Mouse (Mus musculus) naive thymus-derived CD4-positive, alpha-beta T cell, adult 2 months (primary cell): ENCODE measurements around the gene Igsf9b.

Experiments used
- DNase-seq: peaks from one replicate; pipeline ENCODE4 v3.0.0-alpha.2; 2011; ENCODE audit warnings: low read depth

Gene Igsf9b

GRCm38 (mm10) chr9:27289543-27290308, 9.3 kb upstream of the Igsf9b start:
- DNase-seq, result no peak

- DNase-seq, result no peak
Measured at GRCm38 (mm10) chr9:27294380-27294779, 4.6 kb upstream of the Igsf9b start.

DNA sequence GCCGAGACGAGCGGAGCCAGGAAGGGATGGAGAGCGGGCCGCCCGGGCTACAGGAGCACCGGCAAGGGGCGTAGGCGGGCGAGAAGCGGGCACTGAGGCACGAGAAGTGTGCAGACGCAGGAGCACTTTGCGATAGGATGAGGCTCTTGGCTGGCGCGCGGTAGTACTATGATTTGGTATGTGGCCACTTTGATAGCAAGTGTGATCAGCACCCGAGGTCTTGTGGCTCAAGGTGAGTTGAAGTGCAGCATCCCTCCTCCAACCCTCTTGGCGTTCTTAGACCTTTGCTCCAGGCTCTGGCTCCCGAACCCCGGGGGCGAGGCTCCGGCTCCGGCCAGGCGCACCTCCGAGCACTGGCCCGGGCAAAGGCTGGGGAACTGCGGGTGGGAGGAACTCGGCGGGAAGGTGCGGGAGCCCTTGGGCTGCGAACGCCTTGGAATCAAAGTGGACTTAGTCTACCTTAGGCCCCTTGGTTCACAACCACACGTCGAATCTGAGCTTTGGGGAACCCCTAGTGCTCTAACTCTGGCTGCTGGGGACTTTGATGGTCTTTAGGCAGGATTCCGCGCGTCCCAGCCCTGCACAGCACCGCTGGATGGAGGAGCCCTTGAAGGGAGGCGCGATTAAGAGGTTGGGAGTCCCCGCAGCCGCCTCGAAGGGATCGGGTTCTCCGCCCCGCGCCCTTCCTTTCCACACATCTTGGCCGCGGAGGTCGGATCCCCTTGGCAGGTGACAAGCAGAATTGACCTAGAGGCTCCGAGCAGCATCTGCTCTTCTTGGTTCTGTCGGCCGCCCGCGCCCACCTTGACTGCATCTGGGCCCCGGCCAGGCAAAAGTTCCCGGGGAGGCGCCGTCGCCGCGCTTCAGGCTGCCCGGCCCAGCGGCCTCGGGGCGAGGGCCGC, 533 bp downstream of the Igsf9b start:
- no peak for DNase-seq

DNA sequence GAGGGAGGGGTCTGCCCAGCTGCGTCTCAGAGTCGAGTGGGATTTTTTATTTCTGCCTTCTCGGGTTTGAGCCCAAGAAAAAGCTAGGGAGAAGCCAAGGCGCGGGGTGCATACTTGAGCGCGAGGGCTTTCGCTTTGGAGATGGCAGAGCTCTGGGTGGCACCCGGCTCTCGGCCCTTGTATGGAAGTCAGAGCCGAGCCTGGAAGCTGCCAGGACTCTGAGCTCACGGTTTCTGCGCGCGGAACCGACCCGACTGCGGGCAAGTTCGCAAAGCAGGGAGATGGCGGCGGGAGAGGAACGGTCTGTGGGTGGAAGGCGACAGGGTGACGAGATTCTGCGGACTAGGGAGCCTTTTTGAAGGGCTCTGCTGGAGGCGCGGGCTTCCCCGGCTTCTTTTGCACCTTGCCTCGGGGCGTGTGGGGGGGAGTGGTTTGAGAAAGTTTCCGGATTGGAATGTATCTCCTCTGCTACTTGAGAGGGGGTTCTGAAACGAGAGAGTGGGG, 1.2 kb downstream of the Igsf9b start:
- no peak for DNase-seq

DNA sequence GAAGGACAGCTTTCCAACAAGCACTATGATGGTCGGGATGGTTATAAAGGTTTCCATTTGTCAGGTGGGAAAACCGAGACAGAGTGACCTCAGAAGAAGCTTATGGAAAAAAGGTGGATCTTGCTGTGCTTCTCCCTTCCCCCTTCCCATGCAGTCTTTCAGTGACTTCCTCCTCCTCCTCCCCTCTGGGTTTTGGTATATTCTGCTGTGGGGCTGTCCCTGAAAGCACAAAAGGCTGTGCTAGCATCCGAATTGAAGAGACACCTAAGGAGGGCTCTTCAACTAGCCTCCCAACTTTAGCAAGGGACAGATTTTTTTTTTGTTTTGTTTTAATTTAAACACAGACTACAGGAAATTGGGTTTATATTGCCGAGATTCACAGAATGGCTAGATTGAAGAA, 1.7 kb downstream of the Igsf9b start:
- DNase-seq, result no peak

DNA sequence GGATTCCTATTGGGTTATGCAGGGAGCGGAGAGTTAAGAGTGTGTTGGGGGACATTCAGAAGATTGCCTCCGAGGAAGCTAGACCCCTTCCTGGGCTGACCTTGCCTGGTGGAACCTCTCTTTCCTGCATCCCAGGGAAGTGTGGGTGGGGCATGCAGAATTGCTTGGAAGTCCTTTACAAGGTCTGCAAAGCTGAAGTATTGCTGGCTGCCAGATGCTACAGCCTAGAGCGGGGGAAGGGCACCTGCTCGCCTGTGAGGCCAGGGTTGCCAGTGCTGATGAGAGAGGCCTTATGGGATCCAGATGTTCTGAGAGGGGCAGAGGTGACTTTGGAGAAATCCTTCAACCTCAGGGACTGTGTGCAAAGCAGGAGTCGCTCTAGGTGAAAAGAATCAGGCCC, 2.5 kb downstream of the Igsf9b start:
- no peak for DNase-seq

- DNase-seq, result no peak
Measured at GRCm38 (mm10) chr9:27302291-27302690, 3.3 kb downstream of the Igsf9b start.

- no peak for DNase-seq
Measured at GRCm38 (mm10) chr9:27303571-27304484, 4.8 kb downstream of the Igsf9b start.

DNA sequence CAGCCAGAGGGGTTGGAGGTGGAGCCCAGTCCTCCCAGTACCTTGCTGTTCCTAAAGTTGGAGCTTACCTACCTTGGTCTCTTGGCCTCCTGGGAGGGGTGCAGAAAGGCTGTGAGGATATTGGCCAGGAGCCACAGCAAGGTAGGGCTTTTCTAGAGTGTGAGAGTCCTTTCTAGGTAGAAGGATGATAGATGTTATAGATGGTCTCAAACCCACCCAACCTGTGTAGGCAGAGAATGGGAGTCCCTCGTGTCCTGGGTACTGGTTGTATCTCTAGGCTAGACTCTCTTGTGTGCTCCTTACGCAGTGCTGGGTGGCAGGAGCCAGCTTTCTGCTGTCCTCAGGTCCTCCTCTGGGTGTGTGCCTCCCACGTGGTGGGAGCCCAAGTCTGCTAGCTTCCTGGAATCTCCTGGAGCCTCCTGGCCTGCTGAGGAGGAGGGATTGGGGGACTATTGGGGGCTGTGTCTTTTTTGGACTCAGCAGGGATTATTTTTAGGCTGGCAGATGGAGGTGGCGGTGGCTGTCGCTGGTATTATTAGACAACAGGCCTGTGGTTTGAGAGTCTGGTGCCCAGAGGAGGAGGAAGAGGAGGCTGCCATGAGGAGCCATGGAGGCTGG, 5.6 kb downstream of the Igsf9b start:
- DNase-seq, result no peak

DNA sequence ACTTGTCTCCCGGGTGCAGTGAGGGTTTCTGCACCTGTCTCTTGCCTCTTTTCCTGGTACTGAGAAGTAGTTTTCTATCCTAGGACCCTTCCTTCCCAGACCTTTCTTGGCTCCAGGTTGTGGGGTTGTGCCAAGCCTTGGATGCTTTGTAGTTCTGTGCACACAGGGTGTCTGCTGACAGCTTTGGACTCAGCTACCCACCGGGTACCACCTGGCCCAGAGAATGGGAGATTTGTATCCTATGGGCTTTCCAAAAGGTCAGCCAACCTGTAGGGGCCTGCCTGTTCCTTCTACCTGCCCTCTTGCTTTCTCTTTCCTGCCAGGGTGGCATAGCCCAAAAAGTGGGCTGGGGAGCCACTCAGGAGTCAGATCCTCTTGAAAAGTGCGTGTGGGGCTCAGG, 6.5 kb downstream of the Igsf9b start:
- DNase-seq, result no peak

GRCm38 (mm10) chr9:27306642-27307041, 7.6 kb downstream of the Igsf9b start:
- no peak for DNase-seq

DNA sequence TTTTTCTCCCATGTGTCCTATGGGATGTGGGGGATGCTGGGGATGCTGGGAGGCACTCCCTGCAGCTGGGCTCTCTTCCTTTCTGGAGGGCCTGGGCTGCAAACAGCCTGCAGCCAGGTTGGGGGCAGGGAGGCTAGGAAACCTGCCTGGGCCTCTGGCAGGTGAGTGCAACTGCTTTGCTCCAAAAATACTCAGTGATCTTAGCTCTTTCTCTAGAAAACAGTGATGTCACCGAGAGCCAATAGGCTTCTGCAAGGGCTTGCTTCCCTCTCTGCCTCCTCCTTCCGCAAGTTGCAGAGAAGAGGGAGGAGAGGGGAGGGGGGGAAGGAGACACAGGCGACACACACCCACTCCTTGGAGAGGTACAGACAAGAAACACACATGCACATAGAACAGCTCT, 8.3 kb downstream of the Igsf9b start:
- DNase-seq, result no peak

- no peak for DNase-seq
Measured at GRCm38 (mm10) chr9:27308045-27308444, 9.0 kb downstream of the Igsf9b start.

DNA sequence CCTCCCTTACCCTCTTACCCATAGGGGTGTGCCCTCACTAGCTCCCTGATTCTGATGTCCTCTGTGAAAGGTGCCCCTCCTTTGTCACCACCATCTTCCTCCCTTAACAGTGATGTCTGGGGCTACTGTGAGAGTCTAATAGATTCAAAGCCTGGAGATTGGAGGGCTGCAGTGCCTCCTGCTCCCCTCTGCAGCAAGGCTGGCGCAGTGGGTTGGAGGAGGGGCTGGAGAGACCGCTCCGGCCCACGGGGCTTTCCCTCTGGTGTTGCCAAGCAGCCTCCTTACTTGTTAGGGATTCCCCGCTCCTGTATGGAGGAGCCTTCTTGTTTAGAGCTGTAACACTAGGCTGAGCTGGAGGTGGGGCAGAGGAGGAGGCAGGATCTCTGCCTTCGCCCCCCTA, 9.6 kb downstream of the Igsf9b start:
- no peak for DNase-seq

DNA sequence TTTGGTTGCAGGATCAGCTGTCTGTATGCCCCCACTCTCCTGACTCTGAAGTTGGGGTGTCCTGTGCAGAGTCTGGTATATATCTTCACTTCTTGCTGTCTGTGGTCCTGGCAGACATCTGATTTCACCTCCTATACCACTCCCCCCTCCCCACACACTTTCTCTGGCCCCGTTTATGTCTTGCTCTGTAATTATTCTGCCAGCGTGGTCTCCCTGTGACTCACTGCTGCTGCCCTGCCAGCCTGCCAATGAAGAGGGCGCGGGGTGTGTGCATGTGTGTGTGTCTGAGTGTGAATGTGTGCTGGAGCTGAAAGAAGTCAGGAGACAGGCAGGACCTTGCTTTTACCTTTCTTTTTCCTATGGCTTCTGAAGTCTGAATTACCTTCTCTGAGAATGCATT, 11.0 kb downstream of the Igsf9b start:
- no peak for DNase-seq

- DNase-seq, result no peak
Measured at GRCm38 (mm10) chr9:27313427-27313826, 14.4 kb downstream of the Igsf9b start.

GRCm38 (mm10) chr9:27321267-27321666, 22.3 kb downstream of the Igsf9b start:
- no peak for DNase-seq

GRCm38 (mm10) chr9:27322277-27322676, 23.3 kb downstream of the Igsf9b start:
- DNase-seq, result no peak

DNA sequence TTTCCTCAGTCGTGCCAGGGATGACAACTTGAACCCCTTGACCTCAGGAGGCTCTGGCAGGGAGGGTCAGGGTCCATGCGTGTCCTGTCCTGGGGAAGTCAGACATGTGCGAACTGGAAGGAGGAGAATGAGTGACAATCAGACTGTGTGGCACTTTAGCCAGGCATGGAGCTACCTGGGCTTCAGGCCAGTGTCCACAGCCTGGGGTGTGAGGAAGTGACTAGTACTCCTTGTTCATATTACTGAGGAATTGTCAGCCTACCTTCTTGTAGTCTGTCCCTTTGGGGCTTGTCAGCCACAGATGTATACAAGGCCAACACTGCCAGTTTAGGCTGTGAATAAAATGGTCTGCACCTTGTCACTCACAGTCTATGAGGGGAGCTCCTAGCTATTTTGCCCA, 24.4 kb downstream of the Igsf9b start:
- DNase-seq, result no peak

DNA sequence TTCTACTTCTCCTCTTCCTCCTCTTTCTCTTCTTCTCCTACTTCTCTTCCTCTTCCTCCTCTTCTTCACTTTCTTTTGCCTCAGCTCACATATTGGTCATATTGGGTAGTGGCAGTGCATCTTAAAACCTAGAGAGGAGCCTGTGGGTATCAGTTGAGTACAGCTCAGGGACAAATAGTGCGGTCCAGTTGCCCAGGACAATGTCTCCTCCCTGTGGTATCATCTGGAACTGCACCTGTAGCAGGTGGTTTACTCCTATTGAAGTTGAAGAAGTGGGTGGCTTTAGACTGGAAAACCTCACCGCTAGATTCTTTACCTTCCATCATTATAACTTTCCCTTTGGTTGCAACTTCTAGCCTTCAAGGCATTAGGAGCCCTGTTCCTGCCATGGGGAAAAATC, 26.9 kb downstream of the Igsf9b start:
- DNase-seq, result no peak

DNA sequence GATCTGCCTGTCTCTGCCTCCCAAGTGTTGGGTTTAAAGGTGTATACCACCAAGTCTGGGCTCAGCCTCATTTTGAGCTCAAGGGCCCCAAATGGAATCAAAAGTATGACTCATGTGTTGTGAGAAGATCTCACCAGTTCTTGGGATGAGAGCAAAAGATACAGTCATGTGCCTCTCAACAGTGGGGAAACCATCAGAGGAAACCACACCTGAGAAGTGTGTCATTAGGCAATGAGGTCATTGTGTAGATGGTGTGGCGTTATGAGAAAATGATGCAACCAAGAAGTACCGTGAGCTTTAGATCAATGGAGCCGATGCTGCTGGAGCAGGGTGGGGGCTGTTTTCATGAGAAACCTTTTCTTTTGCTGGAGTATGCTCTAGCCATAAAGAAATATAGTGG, 28.6 kb downstream of the Igsf9b start:
- no peak for DNase-seq

DNA sequence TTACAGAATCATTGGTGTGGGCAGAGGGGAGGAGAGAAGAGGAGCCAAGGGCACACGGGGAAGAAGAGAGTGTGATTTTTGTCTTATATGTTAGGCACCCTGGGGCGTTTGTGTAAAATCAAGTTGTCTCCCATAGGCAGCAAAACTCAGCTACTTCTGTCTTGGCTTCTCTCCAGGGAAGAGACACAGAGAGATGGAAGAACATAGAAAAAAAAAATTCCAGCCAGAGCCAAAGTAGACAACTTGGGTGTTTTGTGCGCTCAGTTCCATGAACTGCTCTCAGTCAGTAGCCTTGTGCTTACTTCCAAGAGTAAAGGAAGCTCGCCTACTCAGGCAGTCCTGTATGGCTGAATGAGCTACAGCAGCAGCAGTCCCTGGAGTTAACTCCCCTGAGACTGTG, 31.4 kb downstream of the Igsf9b start:
- no peak for DNase-seq
